Mouse (Mus musculus): ENCODE measurements around the gene Nusap1. TPM values are rescaled to one million over a fixed set of nuclear protein-coding genes. Genes with fewer than 3 reads are reported as not detected.
"Not testable (repeated sequence)": the region's sequence is repeated elsewhere in the genome, so short reads cannot be mapped to it uniquely, and the experiment has no call there.

Nusap1 gene
- polyA plus RNA-seq, 1 experiment from 2014 or later, result 110 TPM

DNA sequence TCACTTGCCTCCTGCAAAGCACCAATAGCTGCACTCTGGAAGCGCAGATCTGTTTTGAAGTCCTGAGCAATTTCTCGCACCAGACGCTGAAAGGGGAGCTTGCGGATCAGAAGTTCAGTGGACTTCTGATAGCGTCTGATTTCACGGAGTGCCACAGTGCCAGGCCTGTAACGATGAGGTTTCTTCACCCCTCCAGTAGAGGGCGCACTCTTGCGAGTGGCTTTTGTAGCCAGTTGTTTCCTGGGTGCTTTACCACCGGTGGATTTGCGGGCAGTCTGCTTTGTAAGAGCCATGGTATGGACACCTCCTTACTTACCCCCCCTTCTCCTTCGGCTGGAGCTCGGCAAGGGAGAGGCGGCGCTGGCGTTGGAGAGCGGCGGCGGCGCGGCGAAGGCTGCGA is 47.6 kb downstream of the Nusap1 start:
- not testable (repeated sequence) for ATAC-seq (ENCODE audit: low FRiP score); H3K9me3 ChIP-seq; H3K27ac ChIP-seq; H3K9ac ChIP-seq; H3K36me3 ChIP-seq (replicated peaks); H3K4me1 ChIP-seq; H3K4me3 ChIP-seq (replicated peaks); H3K4me2 ChIP-seq
- H3K27me3 ChIP-seq, result peaks cover 18% of the 10 kb centered on the region
- 72% methylated on average over 20 of the region's 23 CpGs for WGBS

DNA sequence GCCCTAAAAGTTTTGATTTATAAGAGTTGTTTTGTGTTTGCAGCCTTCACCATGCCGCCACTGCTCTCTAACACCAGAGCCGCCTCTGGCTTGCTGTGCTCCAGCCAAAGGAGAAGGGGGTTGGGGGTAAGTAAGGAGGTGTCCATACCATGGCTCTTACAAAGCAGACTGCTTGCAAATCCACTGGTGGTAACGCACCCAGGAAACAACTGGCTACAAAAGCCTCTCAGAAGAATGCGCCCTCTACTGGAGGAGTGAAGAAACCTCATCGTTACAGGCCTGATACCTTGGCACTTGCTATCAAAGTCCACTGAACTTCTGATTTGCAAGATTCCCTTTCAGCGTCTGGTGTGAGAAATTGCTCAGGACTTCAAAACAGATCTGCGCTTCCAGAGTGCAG is 50.9 kb downstream of the Nusap1 start:
- no peak overlapping the region for H3K4me3 ChIP-seq (replicated peaks)
- H3K4me1 ChIP-seq, result no peaks in the 10 kb centered on the region
- no peak overlapping the region for H3K9ac ChIP-seq
- H3K9me3 ChIP-seq, result no peaks in the 10 kb centered on the region
- H3K27me3 ChIP-seq, result peaks cover 14% of the 10 kb centered on the region
- no peak for ATAC-seq (ENCODE audit: low FRiP score)
- H3K36me3 ChIP-seq (replicated peaks), result no peaks in the 10 kb centered on the region
- 11% methylated on average over 7 of the region's 7 CpGs for WGBS
- no peak overlapping the region for H3K4me2 ChIP-seq
- no peak overlapping the region for H3K27ac ChIP-seq

DNA sequence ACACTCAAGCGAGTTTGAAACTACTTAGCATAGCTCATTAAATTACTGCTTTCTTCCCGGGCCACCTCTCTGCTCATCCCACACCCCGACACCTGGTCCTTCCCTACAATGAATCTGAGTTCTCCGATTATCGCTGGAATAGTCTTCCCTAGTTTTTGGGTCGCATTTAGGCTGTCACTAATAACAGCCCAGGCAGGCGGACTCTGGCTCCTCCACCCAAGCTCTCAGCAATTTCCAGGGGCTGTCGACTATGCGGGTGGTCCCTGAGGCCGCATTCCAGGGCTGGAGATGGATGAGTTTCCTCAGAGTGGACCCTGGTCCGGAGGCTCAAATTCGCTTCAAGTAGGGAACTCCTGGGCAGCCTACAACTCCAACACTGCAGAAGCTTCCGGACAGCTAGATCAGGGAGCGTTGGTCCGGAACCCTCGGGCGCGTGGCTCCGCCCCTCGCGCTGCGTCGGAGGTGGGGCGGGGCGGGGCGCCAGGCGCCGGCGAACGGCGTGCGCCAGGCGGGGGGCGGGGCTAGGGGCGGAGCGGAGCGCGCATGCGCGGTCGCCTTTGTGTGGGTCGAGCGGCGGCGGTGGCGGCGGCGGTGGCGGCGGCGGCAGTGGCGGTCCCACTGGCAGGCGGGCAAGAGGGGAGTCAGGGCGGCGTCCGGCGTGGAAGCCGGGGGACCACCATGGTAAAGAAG is 56.6 kb downstream of the Nusap1 start, which contains the start of gene Rtf1:
Gene Rtf1, plus strand, starts transcription at position 544 of the 690 bp plus-strand sequence.
- ATAC-seq (ENCODE audit: low FRiP score), result peak; percentile 97
- peak within 1 kb of the TSS; percentile 98 for H3K9ac ChIP-seq
- H3K4me3 ChIP-seq (replicated peaks), result peak within 1 kb of the TSS; percentile 98
- peaks cover 6% of the 10 kb centered on the region for H3K27me3 ChIP-seq
- peaks cover 15% of the 10 kb centered on the region for H3K4me1 ChIP-seq
- peaks cover 5% of the 10 kb centered on the region; the same call in 1 of the 2 replicates for H3K36me3 ChIP-seq (replicated peaks)
- peak within 1 kb of the TSS; percentile 85 for H3K4me2 ChIP-seq
- under 1% methylated on average over 41 of the region's 58 CpGs for WGBS
- H3K9me3 ChIP-seq, result no peaks in the 10 kb centered on the region
- H3K27ac ChIP-seq, result peak within 1 kb of the TSS; percentile 78

DNA sequence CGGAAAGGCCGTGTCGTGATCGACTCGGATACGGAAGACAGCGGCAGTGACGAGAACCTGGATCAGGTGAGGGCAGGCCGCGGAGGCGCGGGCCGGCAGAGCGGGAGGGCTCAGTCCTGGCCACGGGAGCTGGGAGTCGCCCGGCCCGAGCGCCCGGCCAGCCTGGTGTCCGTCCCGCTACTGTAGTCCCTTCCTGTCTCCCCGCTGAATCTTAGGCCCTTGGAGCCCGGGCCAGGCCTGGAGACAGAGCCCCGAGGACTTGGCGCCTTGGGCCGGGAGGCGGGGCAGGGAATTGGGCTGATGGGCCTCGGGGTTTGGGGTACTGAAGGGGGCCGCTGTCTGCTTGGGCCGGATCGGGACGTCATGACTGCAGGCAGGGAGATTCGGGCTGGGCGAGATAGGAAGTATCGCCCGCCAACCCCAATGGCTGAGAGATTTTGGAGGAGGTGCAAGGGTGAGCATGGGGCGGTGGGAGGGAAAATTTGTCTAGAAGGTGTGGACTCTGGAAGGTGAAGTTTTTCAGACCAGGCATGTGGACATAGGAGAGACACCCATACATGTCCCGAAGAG is 57.2 kb downstream of the Nusap1 start:
- H3K4me3 ChIP-seq (replicated peaks), result peak overlapping the region; percentile 98
- H3K36me3 ChIP-seq (replicated peaks), result peaks cover 6% of the 10 kb centered on the region; the same call in 1 of the 2 replicates
- peak overlapping the region; percentile 98 for H3K9ac ChIP-seq
- H3K27me3 ChIP-seq, result peaks cover 6% of the 10 kb centered on the region
- peak overlapping the region; percentile 85 for H3K4me2 ChIP-seq
- ATAC-seq (ENCODE audit: low FRiP score), result peak; percentile 92
- peaks cover 15% of the 10 kb centered on the region for H3K4me1 ChIP-seq
- no peaks in the 10 kb centered on the region for H3K9me3 ChIP-seq
- peak overlapping the region; percentile 78 for H3K27ac ChIP-seq
- under 1% methylated on average over 39 of the region's 39 CpGs for WGBS

DNA sequence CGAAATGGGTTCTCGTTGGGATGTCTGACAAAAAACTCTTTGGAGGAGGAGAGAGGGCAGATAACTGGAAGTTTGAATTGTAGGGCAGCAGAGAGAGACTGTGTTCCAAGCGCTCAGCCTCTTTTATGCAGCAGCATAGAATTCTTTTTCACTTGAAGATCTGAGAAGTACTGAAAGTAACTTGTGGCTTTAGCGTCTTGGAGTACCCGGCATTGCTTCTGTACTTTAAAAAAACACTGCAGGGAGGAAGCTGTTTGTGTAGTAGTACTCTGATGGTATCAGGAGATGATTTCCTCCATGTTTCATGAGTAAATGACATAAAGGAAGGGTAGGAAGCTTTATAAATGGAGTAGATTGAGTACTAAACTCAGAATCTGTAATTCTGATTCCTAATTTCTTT is 57.7 kb downstream of the Nusap1 start:
- Histone ChIP-seq H3K9ac (peak overlapping the region; percentile 98), H3K27ac (no peak overlapping the region), H3K36me3 (replicated peaks) (peaks cover 6% of the 10 kb centered on the region; the same call in 1 of the 2 replicates), H3K4me1 (peaks cover 15% of the 10 kb centered on the region), H3K9me3 (no peaks in the 10 kb centered on the region), H3K27me3 (peaks cover 2% of the 10 kb centered on the region; the same call in 1 of the 2 replicates), H3K4me3 (replicated peaks) (peak overlapping the region; percentile 98), H3K4me2 (peak overlapping the region; percentile 85)
- no peak for ATAC-seq (ENCODE audit: low FRiP score)
- 16% methylated on average over 5 of the region's 5 CpGs for WGBS

DNA sequence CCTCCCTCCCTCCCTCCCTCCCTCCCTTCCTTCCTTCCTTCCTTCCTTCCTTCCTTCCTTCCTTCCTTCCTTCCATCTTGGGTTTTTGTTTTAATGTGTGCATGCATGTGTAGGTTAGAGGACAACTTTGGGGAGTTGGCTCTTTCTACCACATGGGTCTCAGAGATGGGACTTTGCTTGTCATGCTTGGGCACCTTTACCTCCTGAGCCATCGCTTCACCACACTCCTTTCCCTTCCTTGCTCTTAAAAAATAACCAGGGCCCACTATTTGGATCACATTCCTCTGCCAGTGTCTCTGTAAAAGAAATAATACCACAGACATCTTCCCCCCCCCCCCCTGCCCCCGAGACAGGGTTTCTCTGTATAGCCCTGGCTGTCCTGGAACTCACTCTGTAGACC is 65.6 kb downstream of the Nusap1 start:
- Histone ChIP-seq H3K27ac (no peak overlapping the region), H3K4me2 (no peak overlapping the region), H3K9ac (no peak overlapping the region), H3K9me3 (no peaks in the 10 kb centered on the region), H3K4me3 (replicated peaks) (no peak overlapping the region), H3K36me3 (replicated peaks) (peaks cover 20% of the 10 kb centered on the region), H3K27me3 (no peaks in the 10 kb centered on the region), H3K4me1 (no peaks in the 10 kb centered on the region)
- WGBS, result 83% methylated on average over 2 of the region's 2 CpGs
- no peak for ATAC-seq (ENCODE audit: low FRiP score)

DNA sequence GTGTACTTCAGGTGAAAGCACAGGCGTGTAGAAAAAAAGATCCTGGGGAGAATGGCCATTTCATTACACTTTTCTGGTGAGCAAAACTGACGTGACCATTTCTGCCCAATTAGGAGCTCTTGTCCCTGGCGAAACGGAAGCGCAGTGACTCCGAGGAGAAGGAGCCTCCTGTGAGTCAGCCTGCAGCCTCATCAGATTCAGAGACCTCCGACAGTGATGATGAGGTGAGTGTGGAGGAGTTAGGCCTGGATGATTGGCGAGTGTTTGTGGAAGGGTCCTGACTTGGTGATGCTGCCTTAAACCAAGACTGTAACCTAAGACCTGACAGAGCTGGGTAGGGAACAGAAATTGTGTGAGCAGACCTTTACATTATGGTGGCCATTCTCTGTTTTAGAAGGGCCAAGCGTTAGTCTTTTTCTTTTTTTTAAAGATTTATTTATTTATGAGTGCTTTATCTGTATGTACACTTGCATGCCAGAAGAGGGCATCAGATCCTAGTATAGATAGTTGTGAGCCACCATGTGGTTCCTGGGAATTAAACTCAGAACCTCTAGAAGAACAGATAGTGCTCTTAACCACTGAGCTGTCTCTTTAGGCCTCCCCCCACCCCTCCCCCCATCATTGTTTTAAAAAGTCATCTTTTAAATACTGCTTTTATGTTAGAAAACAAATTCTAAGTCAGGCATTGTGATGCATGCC is 74.1 kb downstream of the Nusap1 start:
- Histone ChIP-seq H3K9ac (no peak overlapping the region), H3K27me3 (no peaks in the 10 kb centered on the region), H3K36me3 (replicated peaks) (peaks cover 19% of the 10 kb centered on the region), H3K4me3 (replicated peaks) (no peak overlapping the region), H3K4me1 (no peaks in the 10 kb centered on the region), H3K27ac (no peak overlapping the region), H3K4me2 (no peak overlapping the region), H3K9me3 (no peaks in the 10 kb centered on the region)
- ATAC-seq (ENCODE audit: low FRiP score), result no peak
- WGBS, result 79% methylated on average over 9 of the region's 9 CpGs

DNA sequence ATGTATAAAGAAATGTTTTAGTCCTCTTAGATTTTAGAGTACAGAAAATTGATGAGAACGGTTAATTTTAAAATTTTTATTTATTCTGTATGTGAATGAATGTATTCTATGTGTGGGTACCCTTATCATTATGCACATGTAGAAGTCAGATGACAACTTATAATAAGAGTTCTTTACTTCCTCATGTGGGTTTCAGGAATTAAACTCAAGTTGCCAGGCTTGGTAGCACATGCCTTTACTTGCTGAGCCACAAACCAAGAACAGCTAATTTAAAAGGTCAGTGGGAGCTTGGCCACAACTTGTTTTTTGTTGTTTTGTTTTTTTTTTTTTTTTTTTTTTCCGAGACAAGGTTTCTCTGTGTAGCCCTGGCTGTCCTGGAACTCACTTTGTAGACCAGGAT is 76.7 kb downstream of the Nusap1 start:
- H3K4me3 ChIP-seq (replicated peaks), result no peak overlapping the region

DNA sequence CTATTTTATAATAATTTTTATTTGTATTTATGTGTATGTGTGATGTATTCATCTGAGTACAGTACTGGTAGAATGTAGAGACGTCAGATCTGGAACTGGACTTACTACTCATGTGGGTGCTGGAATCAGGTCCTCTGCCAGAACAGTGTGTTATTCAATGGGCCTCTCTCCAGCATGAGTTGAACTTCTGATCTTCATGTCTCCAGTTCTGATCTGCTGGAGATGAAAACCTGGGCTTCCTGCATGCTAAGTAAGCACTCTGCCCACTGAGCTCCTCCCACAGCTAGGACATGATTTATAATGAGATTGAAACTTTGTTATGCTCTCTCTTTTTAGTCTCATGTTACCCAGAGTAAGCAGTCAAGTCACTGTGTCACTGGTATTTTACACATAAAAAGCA is 78.0 kb downstream of the Nusap1 start:
- ATAC-seq (ENCODE audit: low FRiP score), result no peak
- no peak overlapping the region for H3K27ac ChIP-seq

More for the DNA sequence above, 76.7 kb downstream of the Nusap1 start:
- ATAC-seq (ENCODE audit: low FRiP score), result no peak
- Histone ChIP-seq H3K9me3 (no peaks in the 10 kb centered on the region), H3K4me2 (no peak overlapping the region), H3K27me3 (no peaks in the 10 kb centered on the region), H3K4me1 (no peaks in the 10 kb centered on the region), H3K36me3 (replicated peaks) (peaks cover 12% of the 10 kb centered on the region), H3K27ac (no peak overlapping the region), H3K9ac (no peak overlapping the region)
- 98% methylated on average over 1 of the region's 2 CpGs for WGBS

DNA sequence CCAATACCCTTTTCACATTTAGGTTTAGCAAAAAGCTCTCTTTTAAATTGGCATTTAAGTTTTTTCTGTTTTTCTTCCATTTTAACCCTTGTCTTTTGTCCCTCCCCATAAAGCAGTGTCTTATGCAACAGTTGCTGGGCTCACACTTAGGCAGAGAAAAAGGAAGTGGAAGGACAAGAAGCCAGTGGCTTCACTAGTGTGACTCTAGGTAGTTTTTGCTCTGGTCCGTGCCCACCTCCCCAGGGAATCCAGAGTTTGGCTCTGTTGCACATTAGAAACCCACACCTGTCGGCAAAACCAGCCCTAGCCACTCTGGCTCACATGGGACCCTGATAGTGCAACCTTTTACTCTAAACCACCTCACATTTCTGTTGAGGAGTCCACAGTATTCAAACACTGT is 80.4 kb downstream of the Nusap1 start:
- H3K9me3 ChIP-seq, result no peaks in the 10 kb centered on the region
- no peak overlapping the region for H3K27ac ChIP-seq
- no peaks in the 10 kb centered on the region for H3K27me3 ChIP-seq
- no peak overlapping the region for H3K4me2 ChIP-seq
- no peak for ATAC-seq (ENCODE audit: low FRiP score)
- H3K4me3 ChIP-seq (replicated peaks), result no peak overlapping the region
- WGBS, result 91% methylated on average over 2 of the region's 2 CpGs
- H3K9ac ChIP-seq, result no peak overlapping the region
- H3K4me1 ChIP-seq, result no peaks in the 10 kb centered on the region
- peaks cover 7% of the 10 kb centered on the region for H3K36me3 ChIP-seq (replicated peaks)

More for the DNA sequence above, 78.0 kb downstream of the Nusap1 start:
- Histone ChIP-seq H3K4me2 (no peak overlapping the region), H3K27me3 (no peaks in the 10 kb centered on the region), H3K36me3 (replicated peaks) (peaks cover 12% of the 10 kb centered on the region), H3K9ac (no peak overlapping the region), H3K9me3 (no peaks in the 10 kb centered on the region), H3K4me3 (replicated peaks) (no peak overlapping the region), H3K4me1 (no peaks in the 10 kb centered on the region)
- 84% methylated on average over 1 of the region's 1 CpGs for WGBS

DNA sequence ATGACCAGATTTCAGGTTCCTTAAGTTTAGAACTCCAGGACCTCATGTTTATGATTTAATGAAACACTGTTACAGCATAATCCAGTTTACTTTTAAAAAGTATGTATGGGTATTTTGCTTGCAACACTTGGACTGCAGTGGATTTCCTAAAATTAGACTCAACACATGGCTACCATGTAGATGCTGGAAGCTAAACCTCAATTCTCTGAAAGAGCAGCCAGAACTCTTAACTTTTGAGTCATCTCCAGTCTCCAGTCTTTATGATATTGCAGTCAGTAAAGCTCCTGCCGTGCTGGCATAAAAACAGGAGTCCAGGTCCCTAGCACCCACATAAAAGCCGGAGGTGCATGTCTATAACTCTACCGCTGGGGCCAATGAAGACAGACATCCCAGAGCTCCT is 81.9 kb downstream of the Nusap1 start:
- no peak overlapping the region for H3K4me2 ChIP-seq
- 88% methylated on average over 3 of the region's 3 CpGs for WGBS
- H3K4me3 ChIP-seq (replicated peaks), result no peak overlapping the region
- H3K9ac ChIP-seq, result no peak overlapping the region
- no peaks in the 10 kb centered on the region for H3K27me3 ChIP-seq
- no peaks in the 10 kb centered on the region for H3K9me3 ChIP-seq
- H3K4me1 ChIP-seq, result no peaks in the 10 kb centered on the region
- H3K36me3 ChIP-seq (replicated peaks), result peaks cover 12% of the 10 kb centered on the region
- ATAC-seq (ENCODE audit: low FRiP score), result no peak
- H3K27ac ChIP-seq, result no peak overlapping the region
